8 mouse cellular contexts compared by ENCODE assay signal in the genomic region with DNA sequence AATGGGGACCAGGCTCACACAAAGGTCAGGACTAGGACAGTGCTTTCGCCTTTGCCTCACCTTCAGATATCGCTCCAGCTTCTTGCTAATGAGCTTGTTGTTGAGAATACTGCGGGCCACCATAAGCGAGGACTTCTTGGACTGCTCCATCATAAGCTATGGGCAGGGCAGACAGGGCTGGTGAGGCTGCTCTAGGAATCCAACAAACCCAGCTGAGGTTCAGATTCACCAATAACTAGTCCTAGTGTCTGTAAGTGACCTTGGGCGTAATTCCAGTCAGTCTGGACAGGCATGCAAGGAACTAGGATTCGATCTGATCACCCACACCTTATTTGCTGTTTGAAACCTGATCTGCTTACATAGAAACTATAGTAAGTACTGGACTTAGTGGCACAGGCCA. TPM values are rescaled to one million over a fixed set of nuclear protein-coding genes. Genes with fewer than 3 reads are reported as not detected.
DNase-seq lines count a peak whose midpoint lies in the region; TF ChIP-seq lines count a peak whose summit lies in the region.

No protein-coding gene starts in this region.

- no peak for TF ChIP-seq CTCF in CH12.LX (conservative IDR thresholded peaks at IDR 0.05 in 1 of 2, IDR thresholded peaks at IDR 0.05 in 1 of 2; ENCODE audit: low read depth in 2 of 2, low read length in 2 of 2)
- no peak for TF ChIP-seq CTCF in small intestine, adult 2 months (IDR thresholded peaks at IDR 0.05; ENCODE audit: extremely low read depth, insufficient read length, insufficient replicate concordance, low read depth, low read length)

- peak overlapping the region; percentile 70 for H3K9ac ChIP-seq in CH12.LX (ENCODE audit: insufficient read depth, low read depth)

- H3K79me2 ChIP-seq in CH12.LX (replicated peaks; ENCODE audit: control insufficient read depth, extremely low read depth, insufficient read depth, poor library complexity, severe bottlenecking) = peaks cover 36% of the 10 kb centered on the region

- H3K27ac ChIP-seq in CH12.LX (ENCODE audit: insufficient read depth, low read depth) = peak overlapping the region; percentile 37; the same call in 1 of the 2 replicates
- H3K27ac ChIP-seq in forebrain, embryonic 10.5 days = peak overlapping the region; percentile 95
- peak overlapping the region; percentile 96 for H3K27ac ChIP-seq in limb, embryonic 10.5 days
- H3K27ac ChIP-seq in small intestine, adult 2 months (ENCODE audit: insufficient read depth, low read depth, low read length) = peak overlapping the region; percentile 81

- peaks cover 5 to 22% of the 10 kb centered on the region in 2 experiments; a peak in 3 of 4 replicates for H3K4me1 ChIP-seq in CH12.LX (ENCODE audit: control insufficient read depth in 1 of 2, insufficient read depth in 2 of 2)
- H3K4me1 ChIP-seq in forebrain, embryonic 10.5 days = peaks cover 34% of the 10 kb centered on the region
- H3K4me1 ChIP-seq in limb, embryonic 10.5 days = peaks cover 22% of the 10 kb centered on the region
- peaks cover 1% of the 10 kb centered on the region; the same call in 1 of the 2 replicates for H3K4me1 ChIP-seq in small intestine, adult 2 months (ENCODE audit: control insufficient read depth, insufficient read depth, insufficient read length, low read length)

- peaks cover 20 to 49% of the 10 kb centered on the region in 2 experiments for H3K36me3 ChIP-seq in CH12.LX (replicated peaks in 1 of 2; ENCODE audit: control insufficient read depth in 1 of 2, insufficient read depth in 1 of 2, low read length in 1 of 2)
- H3K36me3 ChIP-seq in forebrain, embryonic 10.5 days (replicated peaks) = peaks cover 65% of the 10 kb centered on the region
- H3K36me3 ChIP-seq in limb, embryonic 10.5 days = peaks cover 60% of the 10 kb centered on the region
- peaks cover 18% of the 10 kb centered on the region for H3K36me3 ChIP-seq in small intestine, adult 2 months (ENCODE audit: control insufficient read depth, insufficient read depth, low read length)

- peak overlapping the region; percentile 93 for H3K4me2 ChIP-seq in CH12.LX (ENCODE audit: insufficient read depth, low read depth, poor library complexity, severe bottlenecking)

- 32% methylated on average over 6 of the region's 6 CpGs for WGBS in forebrain, embryonic 10.5 days
- 25% methylated on average over 6 of the region's 6 CpGs for WGBS in limb, embryonic 10.5 days
- 8% methylated on average over 6 of the region's 6 CpGs for WGBS in small intestine, adult 2 months

- dilution Hi-C loops in CH12.LX (cut with MboI; ENCODE audit: extremely low pct_ligation_motif_present, extremely low pct_unique_long_range_greater_than_20kb, low sequenced_read_pairs) = no loop called here

- TF ChIP-seq RAD21 in CH12.LX (IDR thresholded peaks at IDR 0.05; ENCODE audit: low read depth, low read length) = no peak

- no peaks in the 10 kb centered on the region for H3K9me3 ChIP-seq in CH12.LX (replicated peaks; ENCODE audit: low read length)
- H3K9me3 ChIP-seq in forebrain, embryonic 10.5 days = no peaks in the 10 kb centered on the region
- no peaks in the 10 kb centered on the region for H3K9me3 ChIP-seq in limb, embryonic 10.5 days (replicated peaks)

- TF ChIP-seq POLR2A in CH12.LX (IDR thresholded peaks at IDR 0.05; ENCODE audit: low read depth, low read length) = no peak
- no peak for TF ChIP-seq POLR2A in small intestine, adult 2 months (IDR thresholded peaks at IDR 0.05; ENCODE audit: low read depth, low read length)

- in situ Hi-C loops in CH12.LX (cut with MboI; ENCODE audit: low pct_ligation_motif_present, low pct_unique_long_range_greater_than_20kb, low sequenced_read_pairs) = no loop called here

- DNase-seq in cerebellum, postnatal 10 days = peak; percentile 21 to 37
- DNase-seq in cerebellum, adult 11 months = no peak
- no peak for DNase-seq in CH12.LX (ENCODE audit: extremely low read depth)
- no peak for DNase-seq in forebrain, embryonic 10.5 days (ENCODE audit: extremely low spot score, low spot score)
- no peak for DNase-seq in limb, embryonic 10.5 days (ENCODE audit: low spot score)
- no peak for DNase-seq in Muller cell, postnatal 12 days (ENCODE audit: inconsistent ontology term)
- no peak for DNase-seq in spleen, adult 18-20 months

- no peak for TF ChIP-seq EP300 in CH12.LX (IDR thresholded peaks at IDR 0.05; ENCODE audit: low read length)

- peak overlapping the region; percentile 55 to 79 (median 62) for H3K4me3 ChIP-seq in CH12.LX (replicated peaks in 1 of 3; ENCODE audit: low read depth in 2 of 3, low read length in 2 of 3, poor library complexity in 1 of 3)
- peak overlapping the region; percentile 97 for H3K4me3 ChIP-seq in forebrain, embryonic 10.5 days
- H3K4me3 ChIP-seq in limb, embryonic 10.5 days = peak overlapping the region; percentile 87
- H3K4me3 ChIP-seq in small intestine, adult 2 months (ENCODE audit: low read depth, low read length) = peak overlapping the region; percentile 82

- no peaks in the 10 kb centered on the region for H3K27me3 ChIP-seq in CH12.LX (replicated peaks)
- no peaks in the 10 kb centered on the region for H3K27me3 ChIP-seq in forebrain, embryonic 10.5 days (ENCODE audit: poor library complexity, severe bottlenecking)
- H3K27me3 ChIP-seq in limb, embryonic 10.5 days (ENCODE audit: low read depth, poor library complexity, severe bottlenecking) = no peaks in the 10 kb centered on the region
- no peaks in the 10 kb centered on the region for H3K27me3 ChIP-seq in small intestine, adult 2 months (ENCODE audit: control insufficient read depth, insufficient read depth, low read length)

TF ChIP-seq in CH12.LX, 34 proteins besides CTCF, POLR2A, EP300 and RAD21:
- TF ChIP-seq HCFC1 (IDR thresholded peaks at IDR 0.05; ENCODE audit: low read depth, low read length) (no peak), NELFE (IDR thresholded peaks at IDR 0.05; ENCODE audit: low read depth, low read length) (no peak), SMC3 (IDR thresholded peaks at IDR 0.05; ENCODE audit: low read depth, low read length) (no peak), ZMIZ1 (IDR thresholded peaks at IDR 0.05; ENCODE audit: low read depth, low read length) (no peak), POLR2AphosphoS2 (IDR thresholded peaks at IDR 0.05; ENCODE audit: low read depth, low read length) (no peak), KAT2A (IDR thresholded peaks at IDR 0.05; ENCODE audit: insufficient replicate concordance, low read length) (no peak), MYC (IDR thresholded peaks at IDR 0.05; ENCODE audit: low read depth, low read length) (no peak), JUN (IDR thresholded peaks at IDR 0.05; ENCODE audit: insufficient read depth, low read depth, low read length) (no peak), SIN3A (IDR thresholded peaks at IDR 0.05; ENCODE audit: low read length) (no peak), CHD1 (IDR thresholded peaks at IDR 0.05; ENCODE audit: low read depth, low read length) (no peak), ZC3H11A (IDR thresholded peaks at IDR 0.05; ENCODE audit: low read depth, low read length) (no peak), ETS1 (conservative IDR thresholded peaks at IDR 0.05; ENCODE audit: low read depth, low read length) (no peak)

RNA-seq across cellular contexts. Expression of gene Akap8, which starts 0.8 kb away (rescaled TPM):
- 62.5 and 85.8 TPM in 2 replicates for total RNA-seq in CH12.LX (2012; rRNA removed)
- 75.2 and 80.2 TPM in 2 replicates for total RNA-seq in CH12.LX (2014; rRNA removed)
- polyA plus RNA-seq in CH12.LX (2012; ENCODE audit: insufficient read length, low read depth) = 146 and 174 TPM in 2 replicates
- polyA plus RNA-seq in forebrain, embryonic 10.5 days (2016; fragmentation: Nextera tagmentation; extraction: Ambion mirVana) = 144 and 147 TPM in 2 replicates
- polyA plus RNA-seq in limb, embryonic 10.5 days (2016; fragmentation: Nextera tagmentation; extraction: Ambion mirVana) = 142 and 157 TPM in 2 replicates
- polyA plus RNA-seq in small intestine, adult 2 months (2012; rRNA removed) = 23.5 and 28.6 TPM in 2 replicates

RNA-seq across cellular contexts. Expression of gene Akap8l, which starts 28.6 kb away (rescaled TPM):
- 32.0 and 41.4 TPM in 2 replicates for total RNA-seq in CH12.LX (2012; rRNA removed)
- total RNA-seq in CH12.LX (2014; rRNA removed) = 29.6 and 30.1 TPM in 2 replicates
- 43.4 and 51.2 TPM in 2 replicates for polyA plus RNA-seq in CH12.LX (2012; ENCODE audit: insufficient read length, low read depth)
- 79.0 and 79.9 TPM in 2 replicates for polyA plus RNA-seq in forebrain, embryonic 10.5 days (2016; fragmentation: Nextera tagmentation; extraction: Ambion mirVana)
- 84.7 and 106 TPM in 2 replicates for polyA plus RNA-seq in limb, embryonic 10.5 days (2016; fragmentation: Nextera tagmentation; extraction: Ambion mirVana)
- polyA plus RNA-seq in small intestine, adult 2 months (2012; rRNA removed) = 42.3 and 83.7 TPM in 2 replicates

RNA-seq across cellular contexts. Expression of gene Brd4, which starts 37.3 kb away (rescaled TPM):
- 17.5 and 19.1 TPM in 2 replicates for total RNA-seq in CH12.LX (2012; rRNA removed)
- 4.8 and 6.3 TPM in 2 replicates for total RNA-seq in CH12.LX (2014; rRNA removed)
- polyA plus RNA-seq in CH12.LX (2012; ENCODE audit: insufficient read length, low read depth) = 68.1 and 68.5 TPM in 2 replicates
- 112 and 113 TPM in 2 replicates for polyA plus RNA-seq in forebrain, embryonic 10.5 days (2016; fragmentation: Nextera tagmentation; extraction: Ambion mirVana)
- polyA plus RNA-seq in limb, embryonic 10.5 days (2016; fragmentation: Nextera tagmentation; extraction: Ambion mirVana) = 132 and 134 TPM in 2 replicates
- polyA plus RNA-seq in small intestine, adult 2 months (2012; rRNA removed) = 36.7 and 64.7 TPM in 2 replicates

Comparison
In these comparisons a context has a peak if more than half of its experiments do, and no peak if none do; other contexts are left out.
1. DNase-seq: peak in cerebellum, postnatal 10 days (2 of 2); none in cerebellum, adult 11 months (single experiment), CH12.LX (single experiment), forebrain, embryonic 10.5 days (single experiment), limb, embryonic 10.5 days (single experiment), Muller cell, postnatal 12 days (single experiment) and spleen, adult 18-20 months (0 of 2).
2. H3K27ac ChIP-seq: peak in every context shown above with its lines; median percentile 96 in limb, embryonic 10.5 days; 95 in forebrain, embryonic 10.5 days; 81 in small intestine, adult 2 months; 37 in CH12.LX.
3. Peak in every context shown above with its lines, with median percentiles within 50 percentile points of each other: H3K4me3 ChIP-seq.